Mouse (Mus musculus) thymus, adult 2 months (tissue): ENCODE measurements around the gene Pou4f1.

ENCODE experiments used
- CTCF ChIP-seq: fragments of 200-500 bp; IDR thresholded peaks from 2 replicates; pipeline ENCODE4 v1.5.1; 2012; ENCODE audit warnings: mild to moderate bottlenecking, control low read depth, low read length, moderate library complexity, borderline replicate concordance; ENCODE audit not compliant: control insufficient read depth, poor library complexity, insufficient read depth; ENCODE audit errors: extremely low read depth
- POLR2A ChIP-seq: fragments of 200-500 bp; IDR thresholded peaks from 2 replicates; pipeline ENCODE4 v1.6.1; 2012; ENCODE audit warnings: mild to moderate bottlenecking, low read length, control low read depth, moderate library complexity; ENCODE audit not compliant: control insufficient read depth, poor library complexity, insufficient read depth; ENCODE audit errors: extremely low read depth

GRCm38 (mm10) chr14:104463631-104464250 is 4.1 kb downstream of the Pou4f1 start:
- no peak for TF ChIP-seq CTCF
- TF ChIP-seq POLR2A, result no peak
